Mouse (Mus musculus): ENCODE measurements at regions not wholly inside any gene's neighbourhood (a gene's known extent, or its start where the extent isn't known, plus 50 kb on each side); places are given as distances from the start of the nearest gene placed in this dataset.

DNA sequence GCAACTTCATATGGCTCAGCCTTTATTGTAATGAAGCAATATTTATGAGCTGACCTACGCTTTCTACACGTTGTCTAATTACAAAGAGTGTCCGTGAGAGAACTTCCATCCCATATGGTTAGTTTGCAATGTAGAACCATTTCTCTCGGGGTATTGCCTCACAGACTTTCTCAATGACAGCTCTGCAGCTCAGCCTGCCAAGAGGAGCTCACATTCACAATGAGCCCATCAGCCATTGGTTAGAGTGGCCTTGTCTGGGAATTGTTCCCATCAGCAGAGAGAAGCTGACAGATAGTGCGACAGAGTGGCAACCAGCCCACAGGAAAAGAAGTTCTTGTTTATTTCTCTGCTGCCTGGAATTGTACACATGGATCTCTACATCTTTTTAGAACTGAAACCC is 409.7 kb downstream of the Zfp704 start:
- no peak for DNase-seq (ENCODE audit: low spot score in 2 of 2)

DNA sequence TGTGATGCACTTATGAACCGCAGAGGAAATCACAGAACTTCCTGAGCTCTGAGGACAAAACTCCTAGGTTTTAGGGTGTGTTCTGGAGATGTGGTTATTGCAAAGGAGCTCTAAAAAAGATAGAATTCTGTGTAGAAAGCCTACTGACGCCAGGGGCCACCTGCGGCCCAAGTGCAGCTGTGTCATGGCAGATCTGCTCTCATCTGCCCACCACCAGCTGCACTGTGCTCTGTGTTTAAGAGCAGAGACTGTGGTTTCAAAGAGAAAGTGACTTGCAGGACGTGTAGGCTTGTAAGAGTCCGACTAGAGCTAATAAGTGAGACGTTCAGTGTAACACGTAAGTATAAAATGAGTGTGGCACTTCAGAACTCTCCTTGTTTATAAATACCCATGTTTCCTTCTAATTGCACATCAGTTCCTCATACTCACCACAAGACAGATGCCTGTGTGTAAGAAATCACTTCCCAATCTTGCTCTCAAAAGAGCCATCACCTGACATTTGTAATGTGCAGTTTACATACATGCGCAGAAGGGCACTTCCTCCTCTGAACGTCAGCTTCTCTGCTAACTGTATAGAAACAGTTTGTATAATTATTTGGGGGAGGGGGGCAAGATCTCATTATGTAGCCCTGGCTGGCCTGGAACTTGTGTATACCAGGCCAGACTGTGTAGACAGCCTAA is 411.1 kb downstream of the Zfp704 start:
- no peak for DNase-seq (ENCODE audit: low spot score in 2 of 2)

DNA sequence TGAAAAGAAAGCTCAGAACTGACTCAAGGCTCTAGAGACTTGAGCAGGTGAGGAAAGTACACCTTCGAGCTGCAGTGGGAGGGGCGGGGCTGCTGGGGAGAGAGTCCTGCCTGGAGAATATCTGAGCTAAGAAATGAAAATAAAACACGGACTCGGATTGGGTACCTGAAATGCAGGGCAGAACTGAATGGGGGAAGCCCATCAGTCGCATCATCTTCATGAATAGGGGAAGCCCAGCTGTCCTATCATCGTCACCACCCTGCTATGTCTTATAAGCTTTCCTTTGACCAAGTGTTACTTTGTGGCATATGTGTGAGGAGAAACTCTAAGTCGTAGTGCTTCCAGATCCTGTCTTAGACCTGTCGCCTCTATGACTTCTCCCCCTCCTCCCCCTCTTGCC is 414.1 kb downstream of the Zfp704 start:
- DNase-seq (ENCODE audit: low spot score in 2 of 2), result no peak

DNA sequence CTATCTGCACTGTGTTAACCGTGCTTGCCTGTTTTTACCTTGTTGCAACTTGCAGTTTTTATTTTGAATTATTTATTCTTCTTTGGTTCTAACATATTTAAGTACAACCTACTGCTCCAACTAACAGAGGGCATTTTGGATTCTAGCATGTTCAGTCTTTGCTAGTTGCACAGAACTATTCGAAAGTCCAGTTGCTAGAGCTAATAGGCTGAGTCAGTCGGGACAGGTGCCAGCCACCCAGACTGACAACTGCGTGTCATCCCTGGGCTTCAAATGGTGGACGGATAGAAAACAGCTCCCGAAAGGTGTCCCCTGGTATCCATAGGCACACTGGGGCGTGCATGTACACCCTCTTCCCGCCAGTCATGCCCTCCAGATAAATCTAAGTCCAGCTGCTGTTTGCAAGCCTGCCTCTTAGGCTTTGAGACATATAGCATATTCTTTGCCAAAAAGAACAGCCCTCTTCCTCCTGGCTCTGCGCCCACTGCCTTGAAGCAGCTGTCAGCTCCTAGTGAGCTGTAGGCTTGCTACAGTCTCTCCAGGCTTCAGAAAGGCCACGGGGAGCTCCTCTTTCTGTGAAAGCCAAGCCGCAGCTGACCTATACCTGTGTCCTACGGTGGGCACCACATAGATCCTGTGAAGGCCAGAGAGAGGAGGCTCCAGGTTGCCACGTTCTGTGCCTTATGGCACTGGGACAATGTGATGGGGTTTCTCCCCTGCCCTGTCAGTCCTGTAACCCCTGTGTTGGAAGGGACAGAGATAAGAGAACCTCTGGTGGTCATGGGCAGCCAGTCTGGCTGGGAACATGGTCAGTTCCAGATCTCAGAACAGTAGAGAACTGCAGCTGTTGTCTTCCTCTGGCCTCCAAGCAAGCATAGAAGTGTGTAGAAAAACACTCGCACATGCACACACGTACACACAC is 420.3 kb downstream of the Zfp704 start:
- no peak for DNase-seq (ENCODE audit: low spot score in 2 of 2)

DNA sequence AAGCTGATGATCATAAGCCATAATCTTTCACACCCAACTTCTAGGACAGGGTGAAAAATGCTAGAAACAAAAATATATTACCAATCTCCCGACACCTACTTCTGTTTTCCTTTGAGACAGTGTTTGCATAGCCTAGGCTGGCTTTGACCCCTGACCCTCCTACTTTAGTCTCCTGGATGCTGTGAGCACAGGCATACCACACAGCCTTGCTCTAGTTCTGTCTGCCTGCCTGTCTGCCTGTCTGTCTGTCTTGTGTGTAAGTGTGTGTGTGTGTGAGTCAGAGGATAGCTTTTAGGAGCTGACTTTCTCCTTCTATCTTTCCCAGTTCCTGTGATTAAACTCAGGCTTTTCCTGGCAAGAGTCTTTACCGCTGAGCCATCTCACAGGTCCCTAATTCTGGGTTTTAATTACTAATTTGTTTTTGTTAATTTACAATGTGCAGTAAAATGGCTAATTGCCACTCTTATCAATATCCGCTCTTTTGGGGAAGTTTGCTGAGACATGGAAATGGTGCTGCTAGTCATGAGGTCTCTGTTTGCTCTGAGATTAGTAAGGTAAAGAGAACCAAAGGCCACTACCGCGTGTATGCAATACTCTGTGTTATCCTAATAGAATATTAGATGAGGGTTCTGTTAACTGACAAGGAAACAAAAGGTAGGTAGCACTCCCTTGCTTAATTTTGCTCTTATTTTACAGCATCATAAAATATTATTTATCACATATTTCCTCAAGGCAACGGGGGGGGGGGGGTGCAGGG is 423.3 kb downstream of the Zfp704 start:
- no peak for DNase-seq (ENCODE audit: low spot score in 2 of 2)

DNA sequence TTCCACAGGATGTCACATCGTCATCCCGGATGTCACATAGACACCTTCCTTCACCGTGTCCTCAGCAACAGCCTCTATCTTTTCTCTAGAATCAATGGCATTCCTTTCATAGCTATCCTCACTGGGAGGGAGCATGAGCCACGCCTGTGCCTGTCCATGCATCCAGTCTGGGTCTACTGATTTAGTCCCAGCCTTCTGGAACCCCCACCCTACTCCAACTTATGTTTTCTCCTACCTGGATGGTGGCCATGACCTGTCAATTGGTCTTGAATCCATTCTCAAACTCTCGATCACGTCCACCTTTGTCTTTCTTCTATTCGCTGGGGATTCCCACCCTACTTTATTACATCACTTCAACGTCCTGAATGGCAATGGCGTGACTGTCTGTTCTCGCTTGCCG is 428.3 kb downstream of the Zfp704 start:
- no peak for DNase-seq (ENCODE audit: low spot score in 2 of 2)

DNA sequence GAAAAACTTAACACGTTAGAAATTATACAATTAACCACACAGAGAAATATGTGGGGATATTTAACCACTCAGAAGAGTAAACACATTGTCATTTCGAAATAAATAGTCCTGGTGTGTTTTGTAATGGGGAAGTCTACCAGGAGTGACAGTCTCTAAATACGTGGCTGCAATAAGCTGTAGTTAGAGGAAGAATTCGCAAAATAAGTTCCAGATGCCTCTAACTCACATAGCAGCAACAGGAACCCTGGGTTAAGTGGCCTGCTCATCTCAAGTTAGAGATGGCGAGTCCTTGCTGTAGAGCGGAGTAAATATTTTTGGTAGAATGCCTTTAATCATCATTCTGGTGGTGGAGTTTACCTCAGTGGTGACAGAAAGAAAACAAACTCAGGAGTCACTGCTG is 430.2 kb downstream of the Zfp704 start:
- no peak for DNase-seq (ENCODE audit: low spot score in 2 of 2)

DNA sequence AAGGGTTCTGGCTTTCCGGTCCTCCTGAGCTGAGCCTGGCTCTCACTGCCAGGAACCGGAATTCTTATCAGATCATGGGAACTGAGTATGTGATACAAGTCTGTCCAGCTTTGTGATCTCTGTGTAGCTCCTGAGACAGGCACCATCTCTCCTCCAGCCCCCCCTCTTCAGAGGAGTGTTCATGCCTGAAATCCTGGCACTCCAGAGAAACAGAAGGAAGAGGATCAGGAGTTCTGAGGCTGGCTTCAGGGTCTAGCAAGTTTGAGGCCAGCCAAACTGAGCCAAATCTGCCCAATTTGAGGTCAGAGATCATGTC is 435.4 kb downstream of the Zfp704 start:
- DNase-seq (ENCODE audit: low spot score in 2 of 2), result no peak

DNA sequence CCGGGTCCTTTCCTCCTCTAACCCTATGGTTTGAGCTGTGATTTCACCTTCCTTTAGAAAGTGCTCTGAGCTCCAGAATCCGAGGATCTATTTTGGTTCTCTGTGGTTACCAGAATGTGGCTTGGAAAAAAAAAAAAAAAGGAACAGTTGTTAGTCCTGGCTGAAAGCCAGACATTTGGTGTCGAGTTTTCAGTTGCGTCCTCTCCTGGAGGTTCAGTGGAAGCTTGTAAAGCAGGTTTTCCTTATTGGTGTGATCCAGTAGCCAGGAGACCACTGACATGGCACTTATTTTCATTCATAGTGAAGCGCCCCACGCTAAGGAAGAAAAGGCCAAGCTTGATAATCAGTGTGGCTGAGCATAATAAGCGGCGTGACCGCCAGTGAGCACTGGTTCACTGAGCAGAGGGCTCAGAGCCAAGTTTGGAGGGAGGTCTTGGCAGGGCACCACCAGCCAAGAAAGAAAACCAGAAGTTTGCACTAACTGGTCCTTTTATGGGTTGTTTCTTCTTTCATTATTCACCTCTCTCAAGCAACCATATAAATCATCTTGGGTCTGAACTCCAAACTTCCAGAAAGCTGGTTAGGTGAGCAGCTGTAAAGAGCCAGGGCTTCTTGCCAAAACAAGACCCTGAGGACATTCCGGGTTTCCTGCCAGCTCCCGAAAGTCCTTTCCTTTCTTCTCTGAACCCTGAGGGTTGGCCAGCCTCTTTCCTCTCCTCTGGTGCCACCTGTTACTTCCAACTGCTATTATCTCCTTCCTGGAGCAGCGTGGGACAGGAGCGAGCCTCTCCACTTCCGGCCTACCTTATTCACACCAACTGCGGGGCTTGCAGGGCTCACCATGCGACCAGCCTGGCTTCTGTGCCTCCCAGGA is 436.0 kb downstream of the Zfp704 start:
- peak in 1 of 2 experiments; percentile 37 for DNase-seq (ENCODE audit: low spot score in 2 of 2)

DNA sequence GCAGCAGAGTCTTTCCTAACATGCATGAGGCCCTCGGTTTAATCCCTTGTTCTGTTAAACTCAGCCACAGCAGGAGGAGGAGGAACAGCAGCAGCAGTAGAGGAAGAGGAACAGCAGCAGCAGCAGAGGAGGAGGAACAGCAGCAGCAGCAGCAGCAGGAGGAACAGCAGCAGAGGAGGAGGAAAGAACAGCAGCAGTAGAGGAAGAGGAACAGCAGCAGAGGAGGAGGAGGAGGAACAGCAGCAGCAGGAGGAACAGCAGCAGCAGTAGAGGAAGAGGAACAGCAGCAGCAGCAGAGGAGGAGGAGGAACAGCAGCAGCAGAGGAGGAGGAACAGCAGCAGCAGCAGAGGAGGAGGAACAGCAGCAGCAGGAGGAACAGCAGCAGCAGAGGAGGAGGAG is 437.9 kb downstream of the Zfp704 start:
- no peak for DNase-seq (ENCODE audit: low spot score in 2 of 2)

DNA sequence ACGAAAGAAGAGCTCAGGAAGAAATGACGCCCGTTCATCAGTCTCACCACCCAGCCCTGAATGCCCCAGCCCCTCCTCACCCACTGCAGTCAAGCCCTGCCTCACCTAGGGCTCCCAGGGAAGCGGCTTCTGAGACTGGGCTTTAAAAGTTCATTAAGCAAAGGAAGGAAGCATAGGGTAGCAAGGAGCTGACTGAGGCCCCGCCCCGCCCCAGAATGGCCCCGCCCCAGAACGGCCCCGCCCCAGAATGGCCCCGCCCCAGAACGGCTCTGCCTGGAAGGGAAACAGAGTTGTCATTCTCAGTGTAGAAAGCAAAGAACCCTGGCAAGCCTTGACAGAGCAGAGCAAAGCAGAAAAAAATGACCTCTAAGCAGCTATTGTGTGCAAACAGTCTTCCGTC is 440.9 kb downstream of the Zfp704 start:
- DNase-seq (ENCODE audit: low spot score in 2 of 2), result no peak

DNA sequence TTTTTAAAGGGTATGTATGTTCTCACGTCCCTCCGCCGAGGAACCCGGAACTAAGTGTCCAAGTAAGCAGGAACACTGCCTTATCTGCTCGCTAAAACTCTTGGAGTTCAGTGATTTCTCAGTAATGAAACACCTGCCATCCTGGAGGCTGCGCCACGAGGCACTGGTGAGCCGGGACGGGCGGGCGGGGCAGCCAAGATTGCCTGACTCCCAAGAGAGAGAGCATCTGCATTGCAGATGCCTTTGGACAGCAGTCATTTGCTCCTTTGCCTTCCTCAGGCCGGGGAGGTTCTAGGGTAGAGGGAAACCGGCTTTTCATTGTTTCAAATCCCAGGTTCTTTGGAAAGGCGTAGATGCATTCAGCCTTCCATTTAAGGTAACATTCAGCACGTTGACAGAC is 450.8 kb downstream of the Zfp704 start:
- DNase-seq (ENCODE audit: low spot score in 2 of 2), result no peak

DNA sequence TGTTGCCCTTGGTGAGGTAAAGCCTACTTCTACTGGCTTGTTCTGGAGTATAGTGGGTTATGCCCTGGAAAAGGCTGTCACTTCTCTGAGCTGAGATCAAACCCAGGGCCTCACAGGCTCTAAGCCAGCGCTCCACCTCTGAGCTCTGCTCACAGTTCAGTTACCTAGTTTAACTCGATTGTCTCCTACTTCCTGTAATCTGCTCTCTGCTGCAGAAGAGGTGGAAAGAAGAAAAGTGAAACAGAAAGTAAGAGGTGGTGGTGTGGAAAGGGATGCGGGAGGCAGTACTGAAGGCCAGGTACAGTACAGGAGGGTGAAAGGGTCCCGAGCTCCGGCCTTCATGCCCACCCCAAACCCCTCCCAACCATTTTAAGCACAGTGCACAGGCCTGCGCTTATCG is 455.7 kb downstream of the Zfp704 start:
- DNase-seq (ENCODE audit: low spot score in 2 of 2), result no peak

DNA sequence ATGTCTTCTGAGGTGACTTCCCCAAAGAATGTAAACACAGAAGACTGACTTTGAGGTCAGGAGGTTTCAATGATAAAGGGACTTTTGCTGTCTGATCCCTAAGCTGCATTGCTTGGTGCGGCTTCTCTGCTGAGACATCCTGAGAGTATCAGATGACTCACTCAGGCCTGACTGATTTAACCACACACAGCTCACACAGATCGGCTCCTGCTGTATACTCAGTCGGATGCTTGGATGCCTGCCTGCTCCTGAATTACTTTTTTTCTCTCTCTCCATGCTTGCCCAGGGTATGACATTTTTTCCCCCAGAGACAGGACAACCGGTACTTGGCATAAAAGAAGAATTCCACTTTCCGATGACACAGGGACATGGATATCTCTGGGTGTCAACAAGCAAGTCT is 456.2 kb downstream of the Zfp704 start:
- DNase-seq (ENCODE audit: low spot score in 2 of 2), result no peak

DNA sequence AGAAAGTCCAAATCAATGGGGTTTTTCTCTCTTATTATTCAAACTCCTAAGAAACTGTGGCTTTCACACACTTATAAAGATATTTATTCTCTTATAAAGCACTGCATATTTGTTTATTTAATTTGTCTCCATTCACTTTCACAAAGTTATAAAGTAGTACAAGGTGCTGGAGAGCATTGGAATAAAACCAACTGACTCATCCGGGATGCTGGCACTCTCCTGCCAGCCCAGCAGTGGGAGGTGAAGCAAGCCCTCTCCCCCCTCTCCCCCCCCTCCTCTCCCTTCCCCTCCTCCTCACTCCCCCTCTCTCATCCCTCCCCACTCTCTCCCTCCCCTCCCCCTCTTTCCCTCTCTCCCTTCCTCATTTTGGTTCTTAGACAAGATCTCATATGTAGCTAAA is 457.6 kb downstream of the Zfp704 start:
- no peak for DNase-seq (ENCODE audit: low spot score in 2 of 2)

DNA sequence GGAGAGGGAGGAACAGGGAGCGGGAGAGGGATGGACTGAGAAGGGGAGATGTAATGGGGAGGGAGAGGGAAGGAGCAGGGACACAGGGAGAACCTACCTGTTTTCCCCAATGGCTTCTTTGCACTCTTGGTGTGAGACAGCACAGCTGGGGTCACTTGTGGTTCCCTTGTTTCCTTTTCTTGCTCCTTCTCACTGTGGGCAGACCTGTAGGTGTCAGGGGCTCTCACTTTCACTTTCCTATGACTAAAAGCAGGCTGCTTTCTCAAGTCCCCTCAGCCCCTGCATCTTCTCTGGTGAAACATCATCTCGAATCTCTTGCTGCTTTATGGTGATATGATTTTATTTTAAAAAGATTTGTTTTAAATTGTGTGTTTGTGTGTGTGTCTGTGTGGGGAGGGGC is 458.3 kb downstream of the Zfp704 start:
- DNase-seq (ENCODE audit: low spot score in 2 of 2), result no peak

DNA sequence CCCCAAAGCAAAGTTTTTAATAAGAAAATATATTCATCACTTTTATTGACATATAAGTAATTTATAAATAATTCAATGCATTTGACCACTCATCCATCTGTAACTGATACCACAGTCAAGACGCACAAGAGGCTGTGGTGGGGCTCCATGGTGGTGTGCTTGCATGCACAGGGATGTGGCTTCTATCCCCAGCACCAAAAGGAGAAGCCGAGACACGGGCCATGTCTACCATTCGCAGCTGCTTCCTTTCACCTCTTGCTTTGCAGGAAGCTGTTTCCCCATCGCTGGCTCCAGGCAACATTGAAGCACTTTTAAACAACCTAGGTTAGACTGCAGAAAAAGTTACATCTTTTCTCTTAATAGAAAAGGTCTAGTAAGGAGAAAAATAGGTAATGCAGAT is 461.3 kb downstream of the Zfp704 start:
- no peak for DNase-seq (ENCODE audit: low spot score in 2 of 2)

DNA sequence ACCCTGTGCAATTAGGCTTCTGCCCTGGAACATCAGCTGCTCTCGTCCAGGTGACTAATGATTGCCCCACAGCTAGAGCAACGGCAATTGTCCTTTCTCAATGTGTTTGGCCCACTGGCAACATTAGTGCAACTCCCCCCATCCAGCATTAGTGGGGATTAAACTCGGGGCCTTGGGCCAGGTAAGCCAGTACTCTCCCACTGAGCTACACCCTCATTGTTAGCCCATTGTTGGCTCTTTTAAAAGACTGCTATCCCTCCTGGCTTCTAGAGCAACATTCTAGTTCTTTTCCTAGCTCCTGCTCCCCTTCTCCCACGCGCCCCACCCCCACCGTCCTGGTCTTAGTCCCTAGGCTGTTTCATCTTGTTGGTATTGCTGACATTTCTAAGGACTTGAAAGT is 463.4 kb downstream of the Zfp704 start:
- no peak for DNase-seq (ENCODE audit: low spot score in 2 of 2)

DNA sequence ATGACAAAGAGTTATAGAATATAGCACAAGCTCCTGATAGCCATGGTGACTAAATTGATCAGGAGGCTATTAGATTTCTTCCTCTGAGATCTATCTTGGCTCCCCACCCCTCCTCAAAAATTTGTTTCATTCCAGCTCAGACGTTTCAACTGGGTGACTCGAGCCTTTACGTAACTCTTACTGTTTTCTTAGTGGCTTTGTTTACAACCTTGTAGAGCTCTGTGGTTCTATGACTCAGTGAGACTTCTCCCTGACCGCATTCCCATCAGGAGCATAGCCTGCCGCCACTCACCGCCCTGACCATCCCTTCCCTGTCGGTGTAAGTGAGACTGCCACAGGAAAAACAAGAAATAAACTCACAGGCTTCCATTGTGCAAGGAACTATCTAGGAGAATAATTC is 464.3 kb downstream of the Zfp704 start:
- DNase-seq (ENCODE audit: low spot score in 2 of 2), result no peak

DNA sequence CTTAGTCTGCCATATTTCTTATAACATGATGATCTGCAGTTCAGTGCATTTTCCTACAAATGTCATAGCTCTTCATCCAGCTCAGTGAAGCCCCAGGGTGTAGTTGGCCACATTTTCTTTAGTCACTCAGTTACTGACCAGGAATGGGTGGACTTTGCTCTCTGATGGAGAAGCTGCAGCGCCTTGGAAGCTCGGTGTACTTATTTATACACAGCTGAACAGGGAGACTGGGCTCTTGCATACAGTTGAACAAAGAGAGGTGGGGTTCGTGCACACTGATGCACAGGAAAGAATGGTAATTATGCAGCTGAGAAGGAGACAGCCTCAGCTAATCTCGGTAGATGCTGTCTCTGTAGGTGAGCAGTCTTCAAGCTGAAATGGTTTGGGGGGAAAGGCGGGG is 468.0 kb downstream of the Zfp704 start:
- DNase-seq (ENCODE audit: low spot score in 2 of 2), result no peak

DNA sequence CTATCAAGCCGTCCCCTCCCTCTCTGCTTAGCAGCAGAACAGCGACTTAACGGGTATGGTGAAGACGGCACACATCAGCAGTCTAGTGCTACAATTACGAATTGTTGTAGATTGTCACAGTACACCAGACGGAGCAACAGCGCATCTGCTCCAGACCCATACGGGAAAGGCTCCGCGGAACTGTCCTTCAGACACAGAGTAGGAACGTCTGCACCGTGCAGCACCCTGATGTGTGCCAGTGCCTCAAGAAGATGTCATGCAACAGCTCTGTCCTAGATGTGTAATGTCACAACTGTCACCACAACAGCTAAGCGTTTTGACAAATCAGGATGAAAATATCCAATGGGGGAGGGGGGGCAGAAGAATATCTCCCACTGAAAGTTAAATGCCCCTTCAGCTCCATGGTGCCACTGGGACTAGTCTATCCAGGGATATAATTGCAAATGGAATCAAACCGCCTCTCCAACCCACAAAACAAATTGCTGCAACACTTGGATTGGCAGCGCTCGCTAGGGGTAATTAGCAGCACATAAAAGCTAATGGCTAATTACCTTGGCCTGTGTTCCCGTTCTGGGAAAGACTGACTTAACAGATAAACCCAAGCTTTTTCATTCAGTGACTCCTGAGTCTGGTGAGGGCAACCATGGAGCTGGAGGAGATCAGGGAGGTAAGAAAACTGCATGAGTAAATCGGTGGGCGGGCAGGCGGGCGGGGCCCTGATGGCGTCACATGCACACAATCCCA is 472.6 kb downstream of the Zfp704 start:
- no peak for DNase-seq (ENCODE audit: low spot score in 2 of 2)
